Mouse (Mus musculus): ENCODE measurements at regions not wholly inside any gene's neighbourhood (a gene's known extent, or its start where the extent isn't known, plus 50 kb on each side); places are given as distances from the start of the nearest gene placed in this dataset.

DNA sequence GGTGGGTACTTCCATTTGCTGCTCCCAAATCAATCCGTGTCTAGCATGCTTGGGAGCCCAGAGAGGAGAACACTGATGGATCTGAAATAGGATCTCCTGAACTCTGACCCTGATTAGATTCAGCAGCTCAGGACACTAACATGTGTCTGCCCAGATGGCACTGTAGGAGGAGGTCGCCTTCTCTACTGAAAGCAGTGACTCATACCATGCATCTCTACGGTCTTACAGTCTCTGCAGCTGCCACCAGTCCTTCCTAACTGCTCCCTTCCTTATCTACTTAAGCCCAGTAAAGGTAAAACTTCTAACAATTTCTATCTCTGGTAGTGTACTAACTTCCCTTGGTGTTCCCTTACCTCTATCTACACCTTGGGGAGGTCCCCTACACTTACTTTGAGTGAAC is 80.7 kb upstream of the Il12b start:
- DNase-seq (ENCODE audit: low read depth), result no peak
- TF ChIP-seq CTCF (IDR thresholded peaks at IDR 0.05; ENCODE audit: borderline replicate concordance, extremely low read depth, insufficient read depth, insufficient read length), result no peak
- TF ChIP-seq POLR2A (IDR thresholded peaks at IDR 0.05; ENCODE audit: borderline replicate concordance, extremely low read depth, insufficient read depth, insufficient read length, poor library complexity, severe bottlenecking), result no peak

DNA sequence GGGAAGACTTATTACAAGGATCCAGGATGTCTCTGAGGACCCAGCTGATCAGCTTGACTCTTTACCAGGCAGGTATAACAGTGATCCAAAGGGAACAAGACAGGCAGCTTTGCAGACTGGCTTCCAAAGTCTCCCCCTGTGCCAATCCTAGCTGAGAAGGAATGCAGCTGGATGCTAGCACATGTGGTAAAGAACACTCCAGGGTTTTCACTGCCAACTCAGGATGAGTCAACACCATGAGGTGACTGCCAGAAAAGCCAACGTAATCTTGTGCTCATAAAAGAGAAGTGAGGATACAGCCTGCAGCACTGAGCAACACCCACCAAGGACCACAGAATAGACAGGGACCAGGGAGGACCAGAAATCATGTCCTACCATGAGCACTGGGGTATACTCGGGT is 76.5 kb upstream of the Il12b start:
- TF ChIP-seq CTCF (IDR thresholded peaks at IDR 0.05; ENCODE audit: borderline replicate concordance, extremely low read depth, insufficient read depth, insufficient read length) (no peak), POLR2A (IDR thresholded peaks at IDR 0.05; ENCODE audit: borderline replicate concordance, extremely low read depth, insufficient read depth, insufficient read length, poor library complexity, severe bottlenecking) (no peak)

DNA sequence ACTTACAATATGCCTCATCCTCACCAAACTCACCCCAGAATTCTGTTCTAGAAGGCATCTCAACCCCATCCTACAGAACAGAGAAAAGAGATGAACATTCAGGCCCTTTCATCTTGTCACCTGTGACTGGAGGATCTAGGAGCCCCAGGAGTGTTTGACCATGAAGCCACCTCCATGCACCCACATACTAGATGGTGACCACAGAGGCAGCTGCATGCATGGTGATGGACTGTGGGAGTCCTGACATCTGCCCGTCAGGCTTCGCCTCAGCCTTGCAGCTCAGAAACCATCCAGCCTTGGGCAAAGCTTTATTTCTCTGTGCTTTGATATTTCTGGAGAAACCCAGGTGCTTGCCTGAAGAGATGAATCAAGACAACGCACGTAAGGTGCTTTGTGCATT is 74.8 kb upstream of the Il12b start:
- TF ChIP-seq POLR2A (IDR thresholded peaks at IDR 0.05; ENCODE audit: borderline replicate concordance, extremely low read depth, insufficient read depth, insufficient read length, poor library complexity, severe bottlenecking) (no peak), CTCF (IDR thresholded peaks at IDR 0.05; ENCODE audit: borderline replicate concordance, extremely low read depth, insufficient read depth, insufficient read length) (no peak)
- DNase-seq (ENCODE audit: low read depth), result no peak

More for the DNA sequence above, 76.5 kb upstream of the Il12b start:
- DNase-seq (ENCODE audit: low read depth), result no peak

DNA sequence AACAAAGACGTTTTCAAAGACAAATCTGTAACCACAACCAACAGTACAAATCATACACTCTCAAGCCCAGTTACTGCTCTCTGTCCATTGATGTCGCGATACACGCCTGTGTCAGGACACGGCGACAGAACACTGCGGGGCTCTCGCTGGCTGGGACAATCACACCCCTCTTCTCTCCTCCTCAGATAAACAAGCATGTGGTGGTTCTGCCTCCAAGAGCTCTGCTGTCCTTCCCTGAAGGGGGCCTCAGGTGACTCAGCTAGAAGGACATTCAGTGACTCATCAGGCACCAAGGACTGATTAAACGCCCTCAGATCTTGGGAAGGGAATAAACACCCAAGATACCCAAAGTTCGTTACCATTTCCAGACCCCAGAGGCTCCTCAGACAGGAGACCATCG is 74.3 kb upstream of the Il12b start:
- no peak for DNase-seq (ENCODE audit: low read depth)
- no peak for TF ChIP-seq CTCF (IDR thresholded peaks at IDR 0.05; ENCODE audit: borderline replicate concordance, extremely low read depth, insufficient read depth, insufficient read length)
- TF ChIP-seq POLR2A (IDR thresholded peaks at IDR 0.05; ENCODE audit: borderline replicate concordance, extremely low read depth, insufficient read depth, insufficient read length, poor library complexity, severe bottlenecking), result no peak

DNA sequence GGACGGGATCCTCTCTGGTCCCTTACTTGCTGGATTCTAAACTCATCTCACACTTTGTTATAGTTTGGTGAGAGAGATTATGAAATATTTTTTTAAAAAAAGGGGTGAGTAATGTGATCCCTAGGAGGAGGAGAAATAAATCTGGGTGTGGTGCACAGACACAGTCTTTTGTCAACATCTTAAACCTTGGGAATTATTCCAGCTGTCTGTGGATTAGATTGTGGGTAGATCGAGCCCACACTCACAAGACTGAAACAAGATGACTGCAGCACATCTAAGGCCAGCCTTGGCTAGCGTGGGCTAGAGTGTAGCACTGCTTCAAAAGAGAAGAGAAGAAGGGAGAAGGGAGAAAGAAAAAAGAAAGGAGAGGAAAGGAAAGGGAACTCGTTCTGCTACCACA is 70.4 kb upstream of the Il12b start:
- no peak for DNase-seq (ENCODE audit: low read depth)
- TF ChIP-seq POLR2A (IDR thresholded peaks at IDR 0.05; ENCODE audit: borderline replicate concordance, extremely low read depth, insufficient read depth, insufficient read length, poor library complexity, severe bottlenecking), result no peak
- TF ChIP-seq CTCF (IDR thresholded peaks at IDR 0.05; ENCODE audit: borderline replicate concordance, extremely low read depth, insufficient read depth, insufficient read length), result no peak

DNA sequence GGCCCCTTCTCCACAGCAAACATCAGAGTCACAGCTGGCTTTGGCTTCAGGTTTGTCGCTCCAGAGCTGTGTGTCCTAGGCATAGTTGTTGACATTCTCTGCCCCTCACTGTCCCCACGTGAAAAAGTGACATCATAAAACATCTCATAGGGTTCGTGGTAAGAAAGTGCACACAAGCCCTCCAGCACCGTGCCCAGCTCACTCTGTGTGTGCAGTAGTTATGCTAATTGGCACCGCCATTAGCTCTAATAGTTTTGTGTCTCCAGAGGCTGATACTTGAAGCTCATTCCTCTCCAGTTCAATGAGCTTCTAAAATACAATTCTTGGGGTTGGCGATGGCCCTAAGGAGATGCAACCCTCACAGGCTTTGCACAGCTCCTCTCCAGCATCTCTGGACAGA is 69.4 kb upstream of the Il12b start:
- TF ChIP-seq CTCF (IDR thresholded peaks at IDR 0.05; ENCODE audit: borderline replicate concordance, extremely low read depth, insufficient read depth, insufficient read length) (no peak), POLR2A (IDR thresholded peaks at IDR 0.05; ENCODE audit: borderline replicate concordance, extremely low read depth, insufficient read depth, insufficient read length, poor library complexity, severe bottlenecking) (no peak)
- DNase-seq (ENCODE audit: low read depth), result peak; percentile 13

DNA sequence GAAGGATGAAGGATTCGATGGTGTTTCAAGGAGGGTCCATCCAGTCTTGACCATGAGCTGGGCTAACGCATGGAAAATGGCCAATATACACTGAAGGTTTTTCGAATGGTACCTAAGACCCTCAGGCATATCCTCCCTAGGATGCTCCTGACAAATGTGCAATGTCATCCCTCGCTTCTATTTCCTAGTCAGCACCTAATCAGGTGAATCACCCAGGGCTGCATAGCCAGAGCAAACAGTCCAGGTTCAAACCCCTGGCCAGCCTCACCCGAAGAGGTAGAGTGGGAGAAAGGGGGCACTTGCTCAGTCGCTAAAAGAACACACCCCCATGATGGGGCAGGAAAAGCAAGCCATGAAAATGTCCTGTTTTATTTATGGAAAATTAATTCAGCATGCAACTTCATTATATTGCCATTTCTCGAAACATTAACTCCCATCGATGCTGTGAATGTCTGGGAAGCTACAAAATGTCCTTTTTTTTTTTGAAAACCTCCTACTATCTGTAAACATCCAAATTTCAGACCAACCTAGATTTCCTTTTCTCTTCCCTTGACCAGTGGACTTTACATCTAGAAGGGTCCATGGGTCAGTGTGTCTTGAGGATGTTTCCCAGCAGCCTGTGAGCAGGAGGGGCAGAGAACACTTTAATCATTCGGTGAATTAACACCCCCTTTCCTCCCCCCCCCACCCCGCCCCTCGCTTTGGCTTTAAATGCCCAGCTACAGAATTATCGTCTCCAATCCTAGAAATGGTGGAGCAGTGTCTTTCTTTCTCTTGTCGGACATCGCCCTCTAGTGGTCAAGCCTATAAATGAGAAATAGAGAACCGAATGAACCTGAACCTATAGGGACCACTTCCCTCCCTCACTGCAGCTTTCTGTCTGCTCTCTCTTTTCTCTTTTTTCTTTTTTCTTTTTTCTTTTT is 68.8 kb upstream of the Il12b start:
- peak; percentile 89 for DNase-seq (ENCODE audit: low read depth)
- TF ChIP-seq POLR2A (IDR thresholded peaks at IDR 0.05; ENCODE audit: borderline replicate concordance, extremely low read depth, insufficient read depth, insufficient read length, poor library complexity, severe bottlenecking) (no peak), CTCF (IDR thresholded peaks at IDR 0.05; ENCODE audit: borderline replicate concordance, extremely low read depth, insufficient read depth, insufficient read length) (peak; percentile 79)

DNA sequence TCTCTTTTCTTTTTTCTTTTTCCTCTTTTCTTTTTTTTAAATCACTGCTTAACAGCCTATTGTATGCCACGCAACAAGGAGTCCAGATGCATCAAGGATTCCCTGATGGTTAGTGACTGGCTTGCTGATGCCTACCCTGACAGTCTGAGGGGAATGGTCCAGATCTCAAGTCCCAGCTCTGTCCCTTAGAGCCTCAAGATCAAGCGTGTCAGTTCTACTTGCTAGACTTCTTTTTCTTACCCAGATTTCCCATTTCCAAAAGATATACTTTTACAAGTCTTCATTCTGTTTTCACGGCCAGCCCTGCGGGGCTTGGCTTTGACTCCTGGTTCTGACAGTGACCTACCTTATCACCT is 68.1 kb upstream of the Il12b start:
- no peak for DNase-seq (ENCODE audit: low read depth)
- TF ChIP-seq POLR2A (IDR thresholded peaks at IDR 0.05; ENCODE audit: borderline replicate concordance, extremely low read depth, insufficient read depth, insufficient read length, poor library complexity, severe bottlenecking) (no peak), CTCF (IDR thresholded peaks at IDR 0.05; ENCODE audit: borderline replicate concordance, extremely low read depth, insufficient read depth, insufficient read length) (no peak)

DNA sequence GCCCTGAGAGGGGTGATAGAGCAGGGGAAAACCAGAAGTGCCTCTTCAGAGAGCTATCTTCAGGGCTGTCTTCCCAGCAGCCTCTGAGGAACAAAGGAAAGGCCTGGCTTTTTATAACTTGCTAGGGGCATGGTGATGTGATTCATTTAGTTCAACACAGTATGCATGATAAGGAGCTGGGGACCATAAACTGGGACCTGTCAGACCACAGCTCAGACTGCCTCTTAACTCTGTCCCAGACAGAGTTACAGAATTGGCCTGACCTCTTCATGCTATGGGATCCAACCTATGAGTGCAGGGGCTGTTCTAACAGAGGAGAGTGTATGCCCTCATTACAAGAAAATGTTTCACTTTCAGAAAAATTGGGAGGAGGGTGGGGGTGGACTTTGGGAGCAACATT is 59.3 kb upstream of the Il12b start:
- TF ChIP-seq POLR2A (IDR thresholded peaks at IDR 0.05; ENCODE audit: borderline replicate concordance, extremely low read depth, insufficient read depth, insufficient read length, poor library complexity, severe bottlenecking), result no peak
- TF ChIP-seq CTCF (IDR thresholded peaks at IDR 0.05; ENCODE audit: borderline replicate concordance, extremely low read depth, insufficient read depth, insufficient read length), result no peak
- no peak for DNase-seq (ENCODE audit: low read depth)

DNA sequence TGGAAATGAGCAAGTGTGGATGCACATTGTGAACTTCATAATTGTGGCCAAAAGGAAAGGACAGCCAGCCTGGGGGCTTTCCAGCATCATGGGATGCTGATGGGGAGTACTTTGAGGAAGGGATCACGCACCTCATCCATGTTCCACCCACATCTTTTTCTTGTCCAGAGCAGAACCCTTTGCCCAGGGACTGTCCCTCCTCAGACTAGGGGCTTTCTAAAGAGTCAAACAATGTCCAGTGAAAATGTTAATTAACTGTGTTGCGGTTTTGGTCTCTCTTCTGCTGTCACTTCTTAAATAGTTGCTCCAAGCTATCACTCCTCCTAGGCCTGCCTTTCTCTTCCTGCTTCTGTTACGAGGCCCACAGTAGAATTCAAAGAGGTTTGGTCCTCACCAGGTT is 51.6 kb upstream of the Il12b start:
- DNase-seq (ENCODE audit: low read depth), result no peak
- TF ChIP-seq CTCF (IDR thresholded peaks at IDR 0.05; ENCODE audit: borderline replicate concordance, extremely low read depth, insufficient read depth, insufficient read length) (no peak), POLR2A (IDR thresholded peaks at IDR 0.05; ENCODE audit: borderline replicate concordance, extremely low read depth, insufficient read depth, insufficient read length, poor library complexity, severe bottlenecking) (no peak)

DNA sequence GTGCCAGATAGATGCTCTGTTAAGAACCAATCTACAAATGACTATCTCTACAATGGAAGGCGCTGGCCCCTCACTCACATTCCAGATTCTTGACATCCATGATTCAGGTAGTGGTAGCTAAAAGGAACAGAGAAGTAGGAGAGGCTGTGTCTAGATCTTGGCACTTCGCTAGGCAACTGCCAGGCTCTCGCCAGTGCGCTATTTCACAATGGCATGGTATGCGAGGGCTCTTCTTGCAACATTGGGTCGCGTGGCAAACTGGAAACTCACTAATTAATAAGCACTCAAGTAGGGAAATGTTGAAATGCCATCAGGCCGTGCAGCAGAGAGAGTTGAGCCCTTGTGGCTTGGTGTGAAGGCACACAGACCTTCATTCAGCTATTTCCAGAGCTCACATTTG is 50.3 kb upstream of the Il12b start:
- no peak for TF ChIP-seq CTCF (IDR thresholded peaks at IDR 0.05; ENCODE audit: borderline replicate concordance, extremely low read depth, insufficient read depth, insufficient read length)
- no peak for TF ChIP-seq POLR2A (IDR thresholded peaks at IDR 0.05; ENCODE audit: borderline replicate concordance, extremely low read depth, insufficient read depth, insufficient read length, poor library complexity, severe bottlenecking)
- DNase-seq (ENCODE audit: low read depth), result no peak
